Mouse (Mus musculus) ES-Bruce4 (cell line): Measurements from ENCODE around the gene Eme1.

ENCODE experiments used
- CTCF ChIP-seq: IDR thresholded peaks from one replicate; pipeline ENCODE4 v1.8.1; 2011; ENCODE audit warnings: low read depth, low read length
- EP300 ChIP-seq: IDR thresholded peaks from 2 replicates; pipeline ENCODE4 v1.6.1; 2011; ENCODE audit warnings: low read depth, low read length; ENCODE audit not compliant: insufficient read depth
- POLR2A ChIP-seq: IDR thresholded peaks from one replicate; pipeline ENCODE4 v1.8.1; 2011; ENCODE audit warnings: low read length; ENCODE audit not compliant: insufficient read depth

DNA sequence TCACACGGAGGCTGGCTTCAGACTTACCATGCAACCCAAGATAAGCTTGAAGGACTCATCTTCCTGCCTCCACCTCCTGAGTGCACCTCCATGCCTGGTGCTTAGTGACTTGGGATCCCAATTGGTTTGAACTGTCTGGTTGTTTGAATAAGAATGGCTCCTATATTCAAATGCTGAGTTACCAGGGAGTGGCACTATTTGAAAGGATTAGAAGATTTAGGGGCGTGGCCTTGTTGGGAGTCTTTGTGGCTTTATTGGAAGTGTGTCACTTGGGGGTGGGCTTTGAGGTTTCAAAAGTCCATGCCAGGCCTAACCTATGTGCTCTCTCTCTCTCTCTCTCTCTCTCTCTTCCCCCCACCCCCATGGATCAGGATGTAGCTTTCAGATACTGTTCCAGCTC lies 36.1 kb downstream of the Eme1 start:
- TF ChIP-seq CTCF = no peak
- no peak for TF ChIP-seq EP300
- TF ChIP-seq POLR2A = no peak
